Mouse (Mus musculus) limb, embryonic 11.5 days (tissue): Measurements from ENCODE around the gene Lrrc52. TPM values are rescaled to one million over a fixed set of nuclear protein-coding genes. Genes with fewer than 3 reads are reported as not detected.

Experiments used
- ATAC-seq: fragments of 200-750 bp; cut with Nextera tagmentation; 2 replicates; pipeline ENCODE4 v1.8.0; 2017; ENCODE audit warnings: low read depth; ENCODE audit not compliant: insufficient number of reproducible peaks, low FRiP score, low TSS enrichment
- DNase-seq: peaks from one replicate; pipeline ENCODE4 v3.0.0-alpha.2; 2015; ENCODE audit warnings: low spot score
- H3K27ac ChIP-seq: fragments of 300-500 bp; sonication (generic); replicated peaks from 2 replicates; pipeline ENCODE4 v1.5.1; 2014; ENCODE audit warnings: low read depth, mild to moderate bottlenecking, low read length
- H3K27me3 ChIP-seq: fragments of 300-500 bp; sonication (generic); 2 replicates; pipeline ENCODE4 v1.6.1; 2014; ENCODE audit warnings: mild to moderate bottlenecking, low read length, mixed read lengths; ENCODE audit not compliant: control insufficient read depth, insufficient read depth
- H3K36me3 ChIP-seq: fragments of 300-500 bp; sonication (generic); 2 replicates; pipeline ENCODE4 v1.6.1; 2014; ENCODE audit warnings: mild to moderate bottlenecking, low read length, moderate library complexity, mixed read lengths; ENCODE audit not compliant: control insufficient read depth, insufficient read depth
- H3K4me1 ChIP-seq: fragments of 300-500 bp; sonication (generic); 2 replicates; pipeline ENCODE4 v1.6.1; 2014; ENCODE audit warnings: low read length, mixed read lengths; ENCODE audit not compliant: control insufficient read depth, insufficient read depth
- H3K4me2 ChIP-seq: fragments of 300-500 bp; sonication (generic); 2 replicates; pipeline ENCODE4 v1.6.1; 2014; ENCODE audit warnings: low read depth, mild to moderate bottlenecking, moderate library complexity; ENCODE audit not compliant: severe bottlenecking
- H3K4me3 ChIP-seq: fragments of 300-500 bp; sonication (generic); 2 replicates; pipeline ENCODE4 v1.5.1; 2014; ENCODE audit warnings: low read depth, low read length
- H3K9ac ChIP-seq: fragments of 300-500 bp; sonication (generic); 2 replicates; pipeline ENCODE4 v1.6.1; 2014; ENCODE audit warnings: mild to moderate bottlenecking, low read length
- H3K9me3 ChIP-seq: fragments of 300-500 bp; sonication (generic); 2 replicates; pipeline ENCODE4 v1.6.1; 2016; ENCODE audit warnings: low read length; ENCODE audit not compliant: control insufficient read depth
- WGBS: fragments of 180-500 bp; shearing (Covaris S2); extraction: QIAGEN DNeasy Blood & Tissue Kit; methylation state at CpG from one replicate; pipeline ENCODE4 v1.1.7; 2014; 5-methylcytosine and 5-hydroxymethylcytosine counted together
- polyA plus RNA-seq: library from polyadenylated mRNA; unstranded; fragments of >200 nt; fragmentation: Nextera tagmentation; extraction: Ambion mirVana; gene quantifications from 2 replicates; pipeline ENCODE4 v1.2.1, GENCODE M21; 2014

The Lrrc52 gene
- not detected in 2 replicates for polyA plus RNA-seq

GRCm38 (mm10) chr1:167466765-167467426 lies at the start of gene Lrrc52:
Lrrc52 (minus strand) TSS chr1:167466780.
- Histone ChIP-seq H3K27me3 (peaks cover 2% of the 10 kb centered on the region; the same call in 1 of the 2 replicates), H3K4me1 (no peaks in the 10 kb centered on the region), H3K4me3 (no peak within 1 kb of the TSS), H3K4me2 (no peak within 1 kb of the TSS), H3K9ac (no peak within 1 kb of the TSS), H3K36me3 (no peaks in the 10 kb centered on the region), H3K27ac (no peak within 1 kb of the TSS), H3K9me3 (no peaks in the 10 kb centered on the region)
- WGBS: 30% methylated on average over 9 of the region's 9 CpGs
- DNase-seq (no peak), ATAC-seq (no peak)

- Histone ChIP-seq H3K27me3 (no peaks in the 10 kb centered on the region), H3K27ac (no peak overlapping the region), H3K4me3 (no peak overlapping the region), H3K36me3 (no peaks in the 10 kb centered on the region), H3K9me3 (no peaks in the 10 kb centered on the region), H3K4me2 (no peak overlapping the region), H3K9ac (no peak overlapping the region), H3K4me1 (no peaks in the 10 kb centered on the region)
- 81% methylated on average over 9 of the region's 9 CpGs for WGBS
- DNase-seq (no peak), ATAC-seq (no peak)
Observed at GRCm38 (mm10) chr1:167511621-167512020, 45.0 kb upstream of the Lrrc52 start.

- DNase-seq (no peak), ATAC-seq (no peak)
- no peak overlapping the region for H3K4me2 ChIP-seq
- H3K36me3 ChIP-seq: no peaks in the 10 kb centered on the region
- no peak overlapping the region for H3K4me3 ChIP-seq
- H3K4me1 ChIP-seq: no peaks in the 10 kb centered on the region
- H3K9me3 ChIP-seq: no peaks in the 10 kb centered on the region
- 40% methylated on average over 7 of the region's 7 CpGs for WGBS
- no peak overlapping the region for H3K9ac ChIP-seq
- H3K27ac ChIP-seq: no peak overlapping the region
- no peaks in the 10 kb centered on the region for H3K27me3 ChIP-seq
Observed at GRCm38 (mm10) chr1:167506048-167506447, 39.5 kb upstream of the Lrrc52 start.

GRCm38 (mm10) chr1:167505427-167505826 lies 38.8 kb upstream of the Lrrc52 start:
- ATAC-seq: no peak
- no peaks in the 10 kb centered on the region for H3K9me3 ChIP-seq
- H3K27me3 ChIP-seq: no peaks in the 10 kb centered on the region
- no peak for DNase-seq
- no peaks in the 10 kb centered on the region for H3K36me3 ChIP-seq
- H3K9ac ChIP-seq: no peak overlapping the region
- H3K4me1 ChIP-seq: 0 out of 2 replicates have a peak, but pooled peaks cover 1% of the 10 kb centered on the region
- 95% methylated on average over 1 of the region's 1 CpGs for WGBS
- no peak overlapping the region for H3K27ac ChIP-seq
- no peak overlapping the region for H3K4me2 ChIP-seq
- no peak overlapping the region for H3K4me3 ChIP-seq

GRCm38 (mm10) chr1:167499097-167499850 lies 32.7 kb upstream of the Lrrc52 start:
- H3K9ac ChIP-seq: no peak overlapping the region
- H3K36me3 ChIP-seq: no peaks in the 10 kb centered on the region
- peak; percentile 41 for DNase-seq
- no peak overlapping the region for H3K4me3 ChIP-seq
- no peak overlapping the region for H3K27ac ChIP-seq
- ATAC-seq: no peak
- WGBS: 34% methylated on average over 12 of the region's 12 CpGs
- H3K9me3 ChIP-seq: no peaks in the 10 kb centered on the region
- peak overlapping the region; percentile 8; the same call in 1 of the 2 replicates for H3K4me2 ChIP-seq
- H3K4me1 ChIP-seq: peaks cover 20% of the 10 kb centered on the region; the same call in 1 of the 2 replicates
- no peaks in the 10 kb centered on the region for H3K27me3 ChIP-seq

GRCm38 (mm10) chr1:167497991-167498390 lies 31.4 kb upstream of the Lrrc52 start:
- no peaks in the 10 kb centered on the region for H3K36me3 ChIP-seq
- ATAC-seq (no peak), DNase-seq (no peak)
- H3K4me1 ChIP-seq: peaks cover 20% of the 10 kb centered on the region; the same call in 1 of the 2 replicates
- H3K9ac ChIP-seq: no peak overlapping the region
- H3K27ac ChIP-seq: no peak overlapping the region
- H3K27me3 ChIP-seq: no peaks in the 10 kb centered on the region
- H3K9me3 ChIP-seq: no peaks in the 10 kb centered on the region
- no peak overlapping the region for H3K4me3 ChIP-seq
- H3K4me2 ChIP-seq: no peak overlapping the region
- WGBS: 27% methylated on average over 10 of the region's 10 CpGs

- peaks cover 20% of the 10 kb centered on the region; the same call in 1 of the 2 replicates for H3K4me1 ChIP-seq
Observed at GRCm38 (mm10) chr1:167497560-167497959, 31.0 kb upstream of the Lrrc52 start.

GRCm38 (mm10) chr1:167491501-167491900 lies 24.9 kb upstream of the Lrrc52 start:
- no peak overlapping the region for H3K27ac ChIP-seq
- ATAC-seq (no peak), DNase-seq (no peak)
- H3K4me1 ChIP-seq: no peaks in the 10 kb centered on the region; the same call in 1 of the 2 replicates
- H3K36me3 ChIP-seq: no peaks in the 10 kb centered on the region
- H3K4me2 ChIP-seq: no peak overlapping the region
- H3K9me3 ChIP-seq: no peaks in the 10 kb centered on the region
- no peak overlapping the region for H3K4me3 ChIP-seq
- no peak overlapping the region for H3K9ac ChIP-seq
- WGBS: 90% methylated on average over 7 of the region's 7 CpGs
- no peaks in the 10 kb centered on the region for H3K27me3 ChIP-seq

More at GRCm38 (mm10) chr1:167497560-167497959, 31.0 kb upstream of the Lrrc52 start:
- ATAC-seq (no peak), DNase-seq (no peak)
- Histone ChIP-seq H3K36me3 (no peaks in the 10 kb centered on the region), H3K9ac (no peak overlapping the region), H3K9me3 (no peaks in the 10 kb centered on the region), H3K4me2 (no peak overlapping the region), H3K27me3 (no peaks in the 10 kb centered on the region), H3K27ac (no peak overlapping the region), H3K4me3 (no peak overlapping the region)
- WGBS: 48% methylated on average over 3 of the region's 3 CpGs
